Mouse (Mus musculus): ENCODE measurements around the gene Exoc7.

- no peak for TF ChIP-seq CTCF (IDR thresholded peaks at IDR 0.05; ENCODE audit: low read depth)
- no peak for TF ChIP-seq EP300 (optimal IDR thresholded peaks at IDR 0.05)
These were observed 914 bp upstream of the Exoc7 start for GRCm38 (mm10) chr11:116307762-116308531.

All from stomach, postnatal 0 days (tissue).